ENCODE assay signal across 8 mouse cellular contexts in the genomic region with DNA sequence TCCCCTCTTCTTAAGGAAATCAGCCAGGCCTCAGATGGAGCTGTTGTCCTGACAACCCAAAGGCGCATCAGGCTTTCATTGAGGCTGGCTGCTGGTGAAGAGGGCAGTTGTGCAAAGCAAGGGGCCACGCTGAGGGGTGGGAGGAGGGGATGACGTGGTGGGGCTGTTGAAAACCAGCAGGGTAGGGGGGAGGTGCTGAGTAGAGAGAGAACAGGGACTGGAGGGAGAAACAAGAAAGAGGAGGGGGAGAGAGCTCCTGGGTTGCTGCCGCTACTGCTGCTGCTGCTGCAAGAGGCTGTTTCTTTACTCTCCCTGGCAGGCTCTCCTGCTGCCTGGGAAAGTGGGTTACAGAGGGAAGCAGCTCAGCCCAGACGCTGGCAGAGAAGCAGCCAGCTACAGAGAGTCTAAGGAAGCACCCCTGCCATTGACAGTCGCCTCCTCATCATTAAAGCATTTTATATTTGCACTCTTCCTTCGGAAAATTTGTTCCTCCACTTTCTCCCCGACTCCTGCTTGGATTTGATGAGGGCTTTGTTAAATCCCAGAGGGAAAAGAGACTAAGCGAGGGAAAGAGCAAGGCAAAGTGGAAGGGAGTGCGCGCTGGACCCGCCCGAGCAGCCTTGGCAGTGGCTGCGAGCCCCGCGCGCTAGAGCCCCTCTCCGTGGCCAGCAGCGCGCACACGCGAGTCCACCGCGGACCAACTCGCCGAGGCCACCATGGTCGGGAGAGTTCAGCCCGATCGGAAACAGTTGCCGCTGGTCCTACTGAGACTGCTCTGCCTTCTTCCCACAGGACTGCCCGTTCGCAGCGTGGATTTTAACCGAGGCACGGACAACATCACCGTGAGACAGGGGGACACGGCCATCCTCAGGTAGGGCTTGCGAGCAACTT.
A peak's percentile ranks its signal among the peaks of the same experiment; 100 is the strongest.
DNase-seq lines count a peak whose midpoint lies in the region; ATAC-seq and TF ChIP-seq lines count a peak whose summit lies in the region.

No protein-coding gene starts in this region.

- no peak for DNase-seq in testis, postnatal 14 days (ENCODE audit: low spot score)
- DNase-seq in embryo, embryonic 11 days: peak; percentile 88
- peak; percentile 56 to 67 for DNase-seq in layer of hippocampus, postnatal 36 days
- DNase-seq in yolk sac, embryonic 10.5 days (ENCODE audit: low spot score): peak; percentile 24
- no peak for DNase-seq in spleen, postnatal 10 days (ENCODE audit: low spot score in 2 of 2)

- H3K27me3 ChIP-seq in testis, adult 2 months (ENCODE audit: control insufficient read depth, insufficient read depth, low read length): no peaks in the 10 kb centered on the region
- no peaks in the 10 kb centered on the region for H3K27me3 ChIP-seq in heart, embryonic 12.5 days (replicated peaks)
- no peaks in the 10 kb centered on the region for H3K27me3 ChIP-seq in midbrain, embryonic 13.5 days

- peak overlapping the region; percentile 62 for H3K4me3 ChIP-seq in testis, adult 2 months (ENCODE audit: control insufficient read depth, low read depth, low read length)
- peak overlapping the region; percentile 62 for H3K4me3 ChIP-seq in heart, embryonic 12.5 days
- H3K4me3 ChIP-seq in midbrain, embryonic 13.5 days (replicated peaks): peak overlapping the region; percentile 77

- peak overlapping the region; percentile 99 for H3K4me2 ChIP-seq in heart, embryonic 12.5 days
- H3K4me2 ChIP-seq in midbrain, embryonic 13.5 days (replicated peaks): peak overlapping the region; percentile 82

- TF ChIP-seq POLR2A in testis, adult 2 months (IDR thresholded peaks at IDR 0.05; ENCODE audit: control insufficient read depth, low read depth, low read length): no peak

- H3K27ac ChIP-seq in testis, adult 2 months (ENCODE audit: control insufficient read depth, insufficient read depth, low read depth, low read length): no peak overlapping the region
- no peak overlapping the region for H3K27ac ChIP-seq in heart, embryonic 12.5 days (ENCODE audit: poor library complexity, severe bottlenecking)
- H3K27ac ChIP-seq in midbrain, embryonic 13.5 days: peak overlapping the region; percentile 90

- ATAC-seq in heart, embryonic 12.5 days (ENCODE audit: insufficient number of reproducible peaks, low FRiP score): 0 out of 2 replicates have a peak, but pooled peaks have one; percentile 66
- ATAC-seq in midbrain, embryonic 13.5 days: peak; percentile 96

- no peaks in the 10 kb centered on the region for H3K9me3 ChIP-seq in heart, embryonic 12.5 days (replicated peaks)
- no peaks in the 10 kb centered on the region for H3K9me3 ChIP-seq in midbrain, embryonic 13.5 days

- no peaks in the 10 kb centered on the region for H3K36me3 ChIP-seq in testis, adult 2 months (ENCODE audit: control insufficient read depth, insufficient read depth, low read length)
- H3K36me3 ChIP-seq in heart, embryonic 12.5 days: no peaks in the 10 kb centered on the region
- no peaks in the 10 kb centered on the region for H3K36me3 ChIP-seq in midbrain, embryonic 13.5 days

- peaks cover 5% of the 10 kb centered on the region; the same call in 1 of the 2 replicates for H3K4me1 ChIP-seq in testis, adult 2 months (ENCODE audit: control insufficient read depth, insufficient read depth, low read length)
- peaks cover 11% of the 10 kb centered on the region for H3K4me1 ChIP-seq in heart, embryonic 12.5 days (replicated peaks)
- H3K4me1 ChIP-seq in midbrain, embryonic 13.5 days (replicated peaks): peaks cover 37% of the 10 kb centered on the region

- WGBS in heart, embryonic 12.5 days: under 1% methylated on average over 38 of the region's 38 CpGs
- under 1% methylated on average over 36 of the region's 38 CpGs for WGBS in midbrain, embryonic 13.5 days

- TF ChIP-seq CTCF in testis, adult 2 months (IDR thresholded peaks at IDR 0.05; ENCODE audit: control insufficient read depth, insufficient read depth, insufficient replicate concordance, low read depth, low read length): no peak

- peak overlapping the region; percentile 67 for H3K9ac ChIP-seq in heart, embryonic 12.5 days
- peak overlapping the region; percentile 80 for H3K9ac ChIP-seq in midbrain, embryonic 13.5 days (replicated peaks)

Comparison
In these comparisons a context has a peak if more than half of its experiments do, and no peak if none do; other contexts are left out.
1. DNase-seq: peak in embryo, embryonic 11 days (single experiment), layer of hippocampus, postnatal 36 days (2 of 2) and yolk sac, embryonic 10.5 days (single experiment); none in testis, postnatal 14 days (single experiment) and spleen, postnatal 10 days (0 of 2).
2. Peak in every context shown above with its lines, with median percentiles within 50 percentile points of each other: H3K4me3 ChIP-seq.